Mouse (Mus musculus) gonadal fat pad, adult 2 months (tissue): Measurements from ENCODE around the gene Nkd1. TPM values are rescaled to one million over a fixed set of nuclear protein-coding genes. Genes with fewer than 3 reads are reported as not detected.

ENCODE experiments used
- DNase-seq: peaks from one replicate; pipeline ENCODE4 v3.0.0-alpha.2; 2012; ENCODE audit warnings: low read depth
- polyA plus RNA-seq: library from polyadenylated mRNA; depleted of rRNA; stranded (reverse); fragments of >200 nt; gene quantifications from 2 replicates; pipeline ENCODE4 v1.2.3, GENCODE M21; 2012

Nkd1 gene
- polyA plus RNA-seq, 1 experiment, result 50.9 TPM

- no peak for DNase-seq
Observed at GRCm38 (mm10) chr8:88614981-88615380, 93.8 kb downstream of the Nkd1 start.

GRCm38 (mm10) chr8:88618612-88619011 is 97.5 kb downstream of the Nkd1 start:
- no peak for DNase-seq

GRCm38 (mm10) chr8:88619513-88619912 is 98.4 kb downstream of the Nkd1 start:
- no peak for DNase-seq

GRCm38 (mm10) chr8:88620931-88621330 is 99.8 kb downstream of the Nkd1 start:
- DNase-seq, result no peak

- no peak for DNase-seq
Observed at GRCm38 (mm10) chr8:88621408-88621807, 100.3 kb downstream of the Nkd1 start.

GRCm38 (mm10) chr8:88623351-88623750 is 102.2 kb downstream of the Nkd1 start:
- DNase-seq, result no peak

GRCm38 (mm10) chr8:88624276-88624675 is 103.1 kb downstream of the Nkd1 start:
- DNase-seq, result no peak

- DNase-seq, result no peak
Observed at GRCm38 (mm10) chr8:88626433-88626832, 105.3 kb downstream of the Nkd1 start.

- DNase-seq, result no peak
Observed at GRCm38 (mm10) chr8:88626940-88627264, 105.7 kb downstream of the Nkd1 start.

GRCm38 (mm10) chr8:88627265-88627991 is 106.3 kb downstream of the Nkd1 start:
- DNase-seq, result no peak

- no peak for DNase-seq
Observed at GRCm38 (mm10) chr8:88628001-88628774, 107.0 kb downstream of the Nkd1 start.

GRCm38 (mm10) chr8:88630225-88630624 is 109.1 kb downstream of the Nkd1 start:
- DNase-seq, result no peak

GRCm38 (mm10) chr8:88631081-88631480 is 109.9 kb downstream of the Nkd1 start:
- DNase-seq, result no peak

GRCm38 (mm10) chr8:88633343-88633765 is 112.2 kb downstream of the Nkd1 start:
- no peak for DNase-seq

GRCm38 (mm10) chr8:88635474-88636397 is 114.6 kb downstream of the Nkd1 start, which contains the start of gene Snx20:
TSS of gene Snx20 (minus strand) at chr8:88636128.
- no peak for DNase-seq

- DNase-seq, result no peak
Observed at GRCm38 (mm10) chr8:88637092-88638000, 116.2 kb downstream of the Nkd1 start.

- DNase-seq, result peak; percentile 78
Observed at GRCm38 (mm10) chr8:88638908-88639307, 117.8 kb downstream of the Nkd1 start.

GRCm38 (mm10) chr8:88642734-88643564 is 121.8 kb downstream of the Nkd1 start:
- DNase-seq, result no peak
